ENCODE assay signal across 9 mouse cellular contexts in genomic region chr5:107087291-107087690, GRCm38 (mm10).
DNase-seq lines count a peak whose midpoint lies in the region; ATAC-seq lines count a peak whose summit lies in the region.
"Had no signal": no experiment of that assay in that cellular context is flagged by ENCODE, and none has a peak within 500 bp of the region (broad histone marks: within the 10 kb centered on the region; RNA-seq: fewer than 3 reads in every experiment).

No protein-coding gene starts in this region.

- no peaks in the 10 kb centered on the region for H3K27me3 ChIP-seq in neural tube, embryonic 13.5 days
- no peaks in the 10 kb centered on the region for H3K27me3 ChIP-seq in heart, embryonic 11.5 days (ENCODE audit: control insufficient read depth, insufficient read depth, low read length)
- no peaks in the 10 kb centered on the region for H3K27me3 ChIP-seq in stomach, embryonic 14.5 days (ENCODE audit: control insufficient read depth, insufficient read depth, low read length)
- H3K27me3 ChIP-seq in forebrain, embryonic 14.5 days (replicated peaks; ENCODE audit: control insufficient read depth, insufficient read depth, low read length) = peaks cover 6% of the 10 kb centered on the region; the same call in 1 of the 2 replicates
- H3K27me3 ChIP-seq: CH12.LX had no signal

- no peak overlapping the region for H3K4me3 ChIP-seq in neural tube, embryonic 13.5 days
- H3K4me3 ChIP-seq in heart, embryonic 11.5 days (ENCODE audit: low read depth, low read length) = no peak overlapping the region
- H3K4me3 ChIP-seq in stomach, embryonic 14.5 days (ENCODE audit: low read depth, low read length) = no peak overlapping the region
- H3K4me3 ChIP-seq in forebrain, embryonic 14.5 days (ENCODE audit: low read depth, low read length) = no peak overlapping the region

- peaks cover 13% of the 10 kb centered on the region for H3K4me1 ChIP-seq in neural tube, embryonic 13.5 days (replicated peaks)
- peaks cover 20% of the 10 kb centered on the region for H3K4me1 ChIP-seq in heart, embryonic 11.5 days (ENCODE audit: control insufficient read depth, insufficient read depth, low read length)
- peaks cover 28% of the 10 kb centered on the region for H3K4me1 ChIP-seq in stomach, embryonic 14.5 days (ENCODE audit: control insufficient read depth, insufficient read depth, low read length)
- H3K4me1 ChIP-seq in forebrain, embryonic 14.5 days (ENCODE audit: control insufficient read depth, insufficient read depth, low read length) = peaks cover 6% of the 10 kb centered on the region

- H3K27ac ChIP-seq in neural tube, embryonic 13.5 days (replicated peaks) = 0 out of 2 replicates have a peak overlapping the region, but pooled peaks have one; percentile 35
- H3K27ac ChIP-seq in heart, embryonic 11.5 days (ENCODE audit: low read depth, low read length) = peak overlapping the region; percentile 10; the same call in 1 of the 2 replicates
- H3K27ac ChIP-seq in stomach, embryonic 14.5 days (ENCODE audit: low read length) = peak overlapping the region; percentile 88; the same call in 1 of the 2 replicates
- H3K27ac ChIP-seq in forebrain, embryonic 14.5 days (ENCODE audit: low read depth, low read length) = no peak overlapping the region

- H3K9me3 ChIP-seq in neural tube, embryonic 13.5 days = no peaks in the 10 kb centered on the region
- no peaks in the 10 kb centered on the region for H3K9me3 ChIP-seq in heart, embryonic 11.5 days (replicated peaks; ENCODE audit: control insufficient read depth, low read length)
- no peaks in the 10 kb centered on the region for H3K9me3 ChIP-seq in stomach, embryonic 14.5 days (ENCODE audit: control insufficient read depth, low read depth, low read length)
- no peaks in the 10 kb centered on the region for H3K9me3 ChIP-seq in forebrain, embryonic 14.5 days (replicated peaks; ENCODE audit: control insufficient read depth, low read length)

- DNase-seq in neural tube, embryonic 10.5 days (ENCODE audit: extremely low spot score, low spot score) = no peak
- DNase-seq in kidney, postnatal 25 days = peak; percentile 57 to 81
- no peak for DNase-seq in thymus, postnatal 14 days
- no peak for DNase-seq in cerebellum, adult 8-10 months
- no peak for DNase-seq in forebrain, embryonic 14.5 days (ENCODE audit: low spot score)

- WGBS in neural tube, embryonic 13.5 days = 60% methylated on average over 2 of the region's 2 CpGs
- 43% methylated on average over 2 of the region's 2 CpGs for WGBS in heart, embryonic 11.5 days (ENCODE audit: insufficient replicate concordance)
- 18% methylated on average over 2 of the region's 2 CpGs for WGBS in stomach, embryonic 14.5 days
- 75% methylated on average over 2 of the region's 2 CpGs for WGBS in forebrain, embryonic 14.5 days

- H3K9ac ChIP-seq in neural tube, embryonic 13.5 days = no peak overlapping the region
- H3K9ac ChIP-seq in heart, embryonic 11.5 days (ENCODE audit: low read depth, low read length) = no peak overlapping the region
- H3K9ac ChIP-seq in stomach, embryonic 14.5 days (replicated peaks; ENCODE audit: low read depth, low read length) = no peak overlapping the region
- H3K9ac ChIP-seq in forebrain, embryonic 14.5 days (ENCODE audit: low read length) = no peak overlapping the region

- no peak for ATAC-seq in neural tube, embryonic 13.5 days (ENCODE audit: low read depth)
- no peak for ATAC-seq in heart, embryonic 11.5 days (replicated peaks; ENCODE audit: insufficient number of reproducible peaks, low FRiP score, low TSS enrichment)
- ATAC-seq in stomach, embryonic 14.5 days (ENCODE audit: insufficient number of reproducible peaks, insufficient read depth, low FRiP score, low read depth) = peak; percentile 57; the same call in 1 of the 2 replicates
- no peak for ATAC-seq in forebrain, embryonic 14.5 days

- H3K36me3 ChIP-seq in neural tube, embryonic 13.5 days = no peaks in the 10 kb centered on the region
- H3K36me3 ChIP-seq in heart, embryonic 11.5 days (ENCODE audit: control insufficient read depth, insufficient read depth, low read length) = no peaks in the 10 kb centered on the region
- no peaks in the 10 kb centered on the region for H3K36me3 ChIP-seq in stomach, embryonic 14.5 days (ENCODE audit: control insufficient read depth, insufficient read depth, low read length)
- no peaks in the 10 kb centered on the region for H3K36me3 ChIP-seq in forebrain, embryonic 14.5 days (ENCODE audit: control insufficient read depth, insufficient read depth, low read length)

- H3K4me2 ChIP-seq in neural tube, embryonic 13.5 days = no peak overlapping the region
- no peak overlapping the region for H3K4me2 ChIP-seq in heart, embryonic 11.5 days
- no peak overlapping the region for H3K4me2 ChIP-seq in stomach, embryonic 14.5 days (replicated peaks; ENCODE audit: low read depth, low read length)
- H3K4me2 ChIP-seq in forebrain, embryonic 14.5 days (ENCODE audit: low read length) = no peak overlapping the region

Comparison
In these comparisons a context has a peak if more than half of its experiments do, and no peak if none do; other contexts are left out.
1. DNase-seq: peak in kidney, postnatal 25 days (2 of 2); none in neural tube, embryonic 10.5 days (single experiment), thymus, postnatal 14 days (single experiment), cerebellum, adult 8-10 months (single experiment) and forebrain, embryonic 14.5 days (single experiment).